Mouse (Mus musculus) liver, adult 2 months (tissue): Measurements from ENCODE around the gene Galnt10.

Experiments
- CTCF ChIP-seq: fragments of 200-500 bp; IDR thresholded peaks from 2 replicates; pipeline ENCODE4 v1.5.1; 2011; ENCODE audit warnings: low read depth, low read length, control low read depth
- POLR2A ChIP-seq: fragments of 200-500 bp; IDR thresholded peaks from 2 replicates; pipeline ENCODE4 v1.6.1; 2011; ENCODE audit warnings: low read length, control low read depth; ENCODE audit not compliant: insufficient read depth; ENCODE audit errors: extremely low read depth

GRCm38 (mm10) chr11:57635148-57635547 is 10.1 kb upstream of the Galnt10 start:
- TF ChIP-seq POLR2A = no peak
- TF ChIP-seq CTCF = no peak
